8 mouse cellular contexts compared by ENCODE assay signal in the genomic region with DNA sequence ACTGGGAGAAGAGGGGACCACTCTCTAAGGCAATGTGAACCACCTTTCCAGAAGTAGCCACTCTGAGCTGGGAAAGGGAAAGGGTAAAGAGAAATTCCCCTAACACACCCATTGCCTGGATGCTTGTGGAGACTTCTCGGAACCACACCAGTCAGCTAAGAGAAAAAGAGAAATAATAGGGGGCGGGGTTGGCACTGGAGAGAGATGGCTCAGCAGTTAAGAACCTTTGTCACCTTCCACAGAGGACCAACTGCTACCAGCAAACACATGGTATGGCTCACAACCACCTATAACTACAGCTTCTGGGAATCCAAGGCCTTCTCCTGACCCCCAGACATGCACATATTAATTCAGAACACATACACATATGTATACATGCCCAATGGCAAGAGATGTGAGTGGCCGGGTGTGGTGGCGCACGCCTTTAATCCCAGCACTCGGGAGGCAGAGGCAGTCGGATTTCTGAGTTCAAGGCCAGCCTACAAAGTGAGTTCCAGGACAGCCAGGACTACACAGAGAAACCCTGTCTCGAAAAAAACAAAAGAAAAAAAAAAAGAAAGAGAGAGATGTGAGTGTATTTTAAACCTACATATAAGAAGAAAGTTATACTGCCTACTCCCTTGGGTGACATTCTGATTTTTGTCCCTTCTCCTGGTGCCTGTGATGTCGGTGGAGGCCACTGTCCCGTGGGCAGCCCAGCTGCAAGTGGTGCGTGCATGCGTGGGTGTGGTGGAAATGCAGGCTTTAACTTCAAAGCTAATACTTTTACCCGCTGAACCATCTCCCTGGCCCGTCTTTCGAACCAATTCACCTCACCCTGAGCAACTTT. TPM values are rescaled to one million over a fixed set of nuclear protein-coding genes. Genes with fewer than 3 reads are reported as not detected.
A peak's percentile ranks its signal among the peaks of the same experiment; 100 is the strongest.
DNase-seq lines count a peak whose midpoint lies in the region; ATAC-seq and TF ChIP-seq lines count a peak whose summit lies in the region.

No protein-coding gene starts in this region.

- 0 out of 2 replicates have a peak, but pooled peaks cover 4% of the 10 kb centered on the region for H3K27me3 ChIP-seq in heart, embryonic 12.5 days (replicated peaks)
- no peaks in the 10 kb centered on the region for H3K27me3 ChIP-seq in heart, embryonic 15.5 days
- H3K27me3 ChIP-seq in lung, postnatal 0 days (replicated peaks; ENCODE audit: insufficient read depth, low read length), result no peaks in the 10 kb centered on the region

- TF ChIP-seq EP300 in lung, postnatal 0 days (IDR thresholded peaks at IDR 0.05), result no peak

- H3K4me1 ChIP-seq in heart, embryonic 12.5 days (replicated peaks), result peaks cover 9% of the 10 kb centered on the region
- peaks cover 16% of the 10 kb centered on the region for H3K4me1 ChIP-seq in heart, embryonic 15.5 days (replicated peaks)
- H3K4me1 ChIP-seq in lung, postnatal 0 days (ENCODE audit: insufficient read depth, low read depth, low read length), result peaks cover 8% of the 10 kb centered on the region; the same call in 1 of the 2 replicates

- H3K27ac ChIP-seq in heart, embryonic 12.5 days (ENCODE audit: poor library complexity, severe bottlenecking), result no peak overlapping the region
- H3K27ac ChIP-seq in heart, embryonic 15.5 days, result peak overlapping the region; percentile 20; the same call in 1 of the 2 replicates
- H3K27ac ChIP-seq in lung, postnatal 0 days (ENCODE audit: low read length), result peak overlapping the region; percentile 86

- no peak overlapping the region for H3K9ac ChIP-seq in heart, embryonic 12.5 days
- peak overlapping the region; percentile 73 for H3K9ac ChIP-seq in heart, embryonic 15.5 days
- 0 out of 2 replicates have a peak overlapping the region, but pooled peaks have one; percentile 55 for H3K9ac ChIP-seq in lung, postnatal 0 days (replicated peaks; ENCODE audit: low read depth)

- no peak for DNase-seq in heart, adult 8-10 months (ENCODE audit: low spot score)
- peak; percentile 59 for DNase-seq in CD4-positive, CD25-positive, alpha-beta regulatory T cell, adult 2 months (ENCODE audit: low read depth, low spot score)
- DNase-seq in lung, postnatal 0 days (ENCODE audit: low spot score), result peak; percentile 25
- DNase-seq in adrenal gland, adult (ENCODE audit: inconsistent age in 2 of 2, low spot score in 1 of 2), result no peak
- DNase-seq in adrenal gland, adult 8-10 months, result no peak
- no peak for DNase-seq in ovary, postnatal 36 days (ENCODE audit: low spot score)

- no peak for TF ChIP-seq CTCF in lung, postnatal 0 days (IDR thresholded peaks at IDR 0.05)

- peak overlapping the region; percentile 59 for H3K4me3 ChIP-seq in heart, embryonic 12.5 days
- H3K4me3 ChIP-seq in heart, embryonic 15.5 days, result peak overlapping the region; percentile 63
- H3K4me3 ChIP-seq in lung, postnatal 0 days (ENCODE audit: low read depth, low read length), result peak overlapping the region; percentile 60

- 69% methylated on average over 15 of the region's 15 CpGs for WGBS in heart, embryonic 12.5 days
- WGBS in heart, embryonic 15.5 days, result 69% methylated on average over 15 of the region's 15 CpGs
- WGBS in lung, postnatal 0 days, result 60% methylated on average over 15 of the region's 15 CpGs

- H3K9me3 ChIP-seq in heart, embryonic 12.5 days (replicated peaks), result no peaks in the 10 kb centered on the region
- H3K9me3 ChIP-seq in heart, embryonic 15.5 days (replicated peaks), result no peaks in the 10 kb centered on the region
- H3K9me3 ChIP-seq in lung, postnatal 0 days (ENCODE audit: low read length), result no peaks in the 10 kb centered on the region

- peak overlapping the region; percentile 77 for H3K4me2 ChIP-seq in heart, embryonic 12.5 days
- H3K4me2 ChIP-seq in heart, embryonic 15.5 days, result peak overlapping the region; percentile 89
- H3K4me2 ChIP-seq in lung, postnatal 0 days (replicated peaks; ENCODE audit: low read depth, low read length), result peak overlapping the region; percentile 77

- ATAC-seq in heart, embryonic 12.5 days (ENCODE audit: insufficient number of reproducible peaks, low FRiP score), result no peak
- no peak for ATAC-seq in heart, embryonic 15.5 days (replicated peaks; ENCODE audit: insufficient number of reproducible peaks, insufficient read depth, low FRiP score, low read depth)
- ATAC-seq in lung, postnatal 0 days, result no peak

- H3K36me3 ChIP-seq in heart, embryonic 12.5 days, result 0 out of 2 replicates have a peak, but pooled peaks cover 5% of the 10 kb centered on the region
- H3K36me3 ChIP-seq in heart, embryonic 15.5 days, result no peaks in the 10 kb centered on the region
- H3K36me3 ChIP-seq in lung, postnatal 0 days (ENCODE audit: insufficient read depth, low read length), result no peaks in the 10 kb centered on the region

RNA-seq across cellular contexts. Expression of a gene that starts 1.8 kb away (rescaled TPM):
- 11.2 and 12.2 TPM in 2 replicates for polyA plus RNA-seq in heart, embryonic 12.5 days (2016; fragmentation: Nextera tagmentation; extraction: Ambion mirVana)
- 1 to 10 TPM; 7.2 to 8.4 (median 8.0) TPM for total RNA-seq in heart, adult 8-10 months (2022)
- polyA plus RNA-seq in heart, embryonic 15.5 days (2015; fragmentation: Nextera tagmentation; extraction: Ambion mirVana), result 13.8 and 36.7 TPM in 2 replicates
- 24.8 and 29.5 TPM in 2 replicates for polyA plus RNA-seq in lung, postnatal 0 days (2015; fragmentation: Nextera tagmentation; extraction: Ambion mirVana)
- 10 to 100 TPM; 16.1 to 29.3 (median 22.9) TPM for total RNA-seq in adrenal gland, adult 8-10 months (2022)

RNA-seq across cellular contexts. Expression of a gene that starts 58.7 kb away (rescaled TPM):
- polyA plus RNA-seq in heart, embryonic 12.5 days (2016; fragmentation: Nextera tagmentation; extraction: Ambion mirVana), result 34.5 and 38.0 TPM in 2 replicates
- total RNA-seq in heart, adult 8-10 months (2022), result 10 to 100 TPM; 15.5 to 20.3 (median 18.9) TPM
- 52.1 and 65.7 TPM in 2 replicates for polyA plus RNA-seq in heart, embryonic 15.5 days (2015; fragmentation: Nextera tagmentation; extraction: Ambion mirVana)
- 52.2 and 60.6 TPM in 2 replicates for polyA plus RNA-seq in lung, postnatal 0 days (2015; fragmentation: Nextera tagmentation; extraction: Ambion mirVana)
- 10 to 100 TPM; 55.0 to 88.9 (median 65.5) TPM for total RNA-seq in adrenal gland, adult 8-10 months (2022)

RNA-seq across cellular contexts. Expression of a gene that starts 59.2 kb away (rescaled TPM):
- 0.21 TPM in 1 of 2 replicates, not detected in the other for polyA plus RNA-seq in heart, embryonic 12.5 days (2016; fragmentation: Nextera tagmentation; extraction: Ambion mirVana)
- total RNA-seq in heart, adult 8-10 months (2022), result under 1 TPM in 3 of 4 experiments, not detected in 1; 0.33 to 0.69 (median 0.47) TPM
- 0.27 TPM in 1 of 2 replicates, not detected in the other for polyA plus RNA-seq in heart, embryonic 15.5 days (2015; fragmentation: Nextera tagmentation; extraction: Ambion mirVana)
- polyA plus RNA-seq in lung, postnatal 0 days (2015; fragmentation: Nextera tagmentation; extraction: Ambion mirVana), result 0.13 TPM in 1 of 2 replicates, not detected in the other
- 1 to 10 TPM in 3 of 4 experiments, not detected in 1; 1.1 to 2.4 (median 1.6) TPM for total RNA-seq in adrenal gland, adult 8-10 months (2022)

Comparison
In these comparisons a context has a peak if more than half of its experiments do, and no peak if none do; other contexts are left out.
1. DNase-seq: peak in CD4-positive, CD25-positive, alpha-beta regulatory T cell, adult 2 months (single experiment) and lung, postnatal 0 days (single experiment); none in heart, adult 8-10 months (single experiment), adrenal gland, adult (0 of 2), adrenal gland, adult 8-10 months (single experiment) and ovary, postnatal 36 days (single experiment).
2. Peak in every context shown above with its lines, with median percentiles within 50 percentile points of each other: H3K4me2 ChIP-seq and H3K4me3 ChIP-seq.